Mouse (Mus musculus): ENCODE measurements around the gene Kctd14. TPM values are rescaled to one million over a fixed set of nuclear protein-coding genes. Genes with fewer than 3 reads are reported as not detected.

Gene Kctd14
- polyA plus RNA-seq, 1 experiment, result 6.5 TPM

DNA sequence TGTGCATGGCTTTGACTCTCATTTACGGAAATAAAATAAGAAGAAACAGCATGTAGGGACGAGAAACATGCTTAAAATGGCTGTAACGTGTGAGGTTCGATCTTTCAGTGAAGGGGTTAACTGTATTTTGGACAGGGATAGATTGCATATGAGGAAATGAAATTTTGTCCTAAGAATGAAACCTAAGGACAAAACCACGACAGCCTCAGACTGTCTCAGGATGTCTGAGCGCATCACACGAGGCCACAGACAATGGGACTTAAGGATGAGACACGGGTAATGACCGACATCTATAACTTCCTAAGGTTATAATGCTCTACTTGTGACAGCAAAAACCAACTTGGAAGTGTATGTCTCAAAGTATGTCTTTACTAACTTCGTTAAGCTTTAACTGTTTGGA, 16.6 kb upstream of the Kctd14 start:
- H3K4me3 ChIP-seq (ENCODE audit: extremely low read depth, insufficient read depth, insufficient read length), result no peak overlapping the region
- 72% methylated on average over 10 of the region's 10 CpGs for WGBS
- no peaks in the 10 kb centered on the region for H3K36me3 ChIP-seq (ENCODE audit: control insufficient read depth, insufficient read depth, low read length)
- no peaks in the 10 kb centered on the region for H3K27me3 ChIP-seq (ENCODE audit: control insufficient read depth, insufficient read depth, low read length)
- TF ChIP-seq POLR2A (IDR thresholded peaks at IDR 0.05; ENCODE audit: low read depth, low read length), result no peak
- TF ChIP-seq CTCF (IDR thresholded peaks at IDR 0.05; ENCODE audit: extremely low read depth, insufficient read depth, insufficient read length, insufficient replicate concordance), result no peak
- no peak for DNase-seq (ENCODE audit: low read depth in 1 of 2, low spot score in 2 of 2)
- H3K27ac ChIP-seq (ENCODE audit: insufficient read depth, low read length), result no peak overlapping the region
- peaks cover 6% of the 10 kb centered on the region; the same call in 1 of the 2 replicates for H3K4me1 ChIP-seq (ENCODE audit: control insufficient read depth, insufficient read depth, insufficient read length)

- no peak for TF ChIP-seq POLR2A (IDR thresholded peaks at IDR 0.05; ENCODE audit: low read depth, low read length)
- no peak for TF ChIP-seq CTCF (IDR thresholded peaks at IDR 0.05; ENCODE audit: extremely low read depth, insufficient read depth, insufficient read length, insufficient replicate concordance)
- Histone ChIP-seq H3K4me1 (ENCODE audit: control insufficient read depth, insufficient read depth, insufficient read length) (no peaks in the 10 kb centered on the region), H3K4me3 (ENCODE audit: extremely low read depth, insufficient read depth, insufficient read length) (no peak overlapping the region), H3K27ac (ENCODE audit: insufficient read depth, low read length) (no peak overlapping the region), H3K27me3 (ENCODE audit: control insufficient read depth, insufficient read depth, low read length) (no peaks in the 10 kb centered on the region), H3K36me3 (ENCODE audit: control insufficient read depth, insufficient read depth, low read length) (no peaks in the 10 kb centered on the region)
- no peak for DNase-seq (ENCODE audit: low read depth in 1 of 2, low spot score in 2 of 2)
Observed at GRCm38 (mm10) chr7:97438986-97439385, 12.1 kb upstream of the Kctd14 start.

DNA sequence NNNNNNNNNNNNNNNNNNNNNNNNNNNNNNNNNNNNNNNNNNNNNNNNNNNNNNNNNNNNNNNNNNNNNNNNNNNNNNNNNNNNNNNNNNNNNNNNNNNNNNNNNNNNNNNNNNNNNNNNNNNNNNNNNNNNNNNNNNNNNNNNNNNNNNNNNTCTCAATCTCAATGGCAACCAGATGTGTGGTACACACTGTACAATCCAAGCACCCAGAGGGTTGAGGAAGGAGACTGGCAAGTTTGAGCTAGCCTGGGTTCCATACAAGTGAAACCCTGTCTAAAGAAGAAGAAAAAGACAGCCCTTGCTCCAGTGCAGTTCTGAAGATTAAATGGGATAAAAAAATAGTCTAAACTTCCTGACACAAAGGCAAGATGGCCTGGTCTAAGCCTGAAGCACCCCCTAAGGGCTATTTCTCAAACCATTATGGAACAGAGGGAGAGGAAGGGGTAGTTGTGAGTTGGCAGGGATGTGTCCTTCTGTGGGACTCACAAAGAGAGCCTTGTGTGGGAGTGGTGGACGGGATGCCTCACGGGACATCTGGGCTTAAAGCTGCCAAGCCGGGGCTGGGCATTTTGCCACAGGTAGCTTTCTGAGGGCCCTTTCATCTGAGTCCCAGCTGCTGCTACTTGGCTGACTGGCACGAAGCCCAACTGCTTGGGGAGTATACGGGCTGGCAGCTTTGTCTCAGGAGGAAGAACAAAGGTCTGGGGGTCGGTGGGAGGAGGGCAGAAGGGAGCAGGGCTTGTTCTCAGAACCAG, 4.8 kb upstream of the Kctd14 start:
- Histone ChIP-seq H3K4me1 (ENCODE audit: control insufficient read depth, insufficient read depth, insufficient read length) (peaks cover 9% of the 10 kb centered on the region; the same call in 1 of the 2 replicates), H3K36me3 (ENCODE audit: control insufficient read depth, insufficient read depth, low read length) (no peaks in the 10 kb centered on the region), H3K27me3 (ENCODE audit: control insufficient read depth, insufficient read depth, low read length) (no peaks in the 10 kb centered on the region), H3K4me3 (ENCODE audit: extremely low read depth, insufficient read depth, insufficient read length) (no peak overlapping the region), H3K27ac (ENCODE audit: insufficient read depth, low read length) (no peak overlapping the region)
- DNase-seq (ENCODE audit: low read depth in 1 of 2, low spot score in 2 of 2), result no peak
- WGBS, result 17% methylated on average over 6 of the region's 6 CpGs
- TF ChIP-seq POLR2A (IDR thresholded peaks at IDR 0.05; ENCODE audit: low read depth, low read length) (no peak), CTCF (IDR thresholded peaks at IDR 0.05; ENCODE audit: extremely low read depth, insufficient read depth, insufficient read length, insufficient replicate concordance) (no peak)

DNA sequence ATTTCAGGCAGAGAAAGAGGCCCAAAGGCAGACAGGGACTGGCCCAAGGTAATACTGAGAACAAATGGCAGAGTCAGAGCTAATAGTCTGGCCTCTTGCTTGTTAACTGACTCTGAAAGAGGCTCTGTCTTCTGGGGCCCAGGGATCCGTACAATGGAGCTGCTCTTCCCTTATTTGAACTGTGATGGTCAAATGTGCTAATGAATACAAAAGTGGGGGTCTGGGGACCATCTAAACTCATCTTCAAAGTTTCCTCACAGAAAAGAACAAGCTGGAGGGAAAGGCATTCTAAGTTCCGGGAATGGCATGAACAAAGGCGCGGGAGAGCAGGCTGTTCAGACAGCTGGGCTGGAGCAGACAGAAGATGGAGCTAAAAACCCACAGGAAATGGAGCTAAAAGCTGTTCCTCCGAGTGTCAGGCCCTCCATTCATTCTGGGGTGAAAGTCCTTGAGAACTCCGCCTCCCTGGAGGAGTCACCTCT, 4.0 kb upstream of the Kctd14 start:
- H3K36me3 ChIP-seq (ENCODE audit: control insufficient read depth, insufficient read depth, low read length), result no peaks in the 10 kb centered on the region
- no peak overlapping the region for H3K27ac ChIP-seq (ENCODE audit: insufficient read depth, low read length)
- no peak for DNase-seq (ENCODE audit: low read depth in 1 of 2, low spot score in 2 of 2)
- H3K4me1 ChIP-seq (ENCODE audit: control insufficient read depth, insufficient read depth, insufficient read length), result peaks cover 11% of the 10 kb centered on the region; the same call in 1 of the 2 replicates
- WGBS, result 66% methylated on average over 6 of the region's 6 CpGs
- H3K27me3 ChIP-seq (ENCODE audit: control insufficient read depth, insufficient read depth, low read length), result no peaks in the 10 kb centered on the region
- H3K4me3 ChIP-seq (ENCODE audit: extremely low read depth, insufficient read depth, insufficient read length), result no peak overlapping the region
- TF ChIP-seq POLR2A (IDR thresholded peaks at IDR 0.05; ENCODE audit: low read depth, low read length) (no peak), CTCF (IDR thresholded peaks at IDR 0.05; ENCODE audit: extremely low read depth, insufficient read depth, insufficient read length, insufficient replicate concordance) (no peak)

GRCm38 (mm10) chr7:97452196-97452595, 1.1 kb downstream of the Kctd14 start:
- Histone ChIP-seq H3K27ac (ENCODE audit: insufficient read depth, low read length) (no peak overlapping the region), H3K36me3 (ENCODE audit: control insufficient read depth, insufficient read depth, low read length) (no peaks in the 10 kb centered on the region), H3K4me1 (ENCODE audit: control insufficient read depth, insufficient read depth, insufficient read length) (peaks cover 9% of the 10 kb centered on the region; the same call in 1 of the 2 replicates), H3K4me3 (ENCODE audit: extremely low read depth, insufficient read depth, insufficient read length) (no peak overlapping the region), H3K27me3 (ENCODE audit: control insufficient read depth, insufficient read depth, low read length) (no peaks in the 10 kb centered on the region)
- WGBS, result 35% methylated on average over 6 of the region's 6 CpGs
- no peak for DNase-seq (ENCODE audit: low read depth in 1 of 2, low spot score in 2 of 2)
- TF ChIP-seq CTCF (IDR thresholded peaks at IDR 0.05; ENCODE audit: extremely low read depth, insufficient read depth, insufficient read length, insufficient replicate concordance) (no peak), POLR2A (IDR thresholded peaks at IDR 0.05; ENCODE audit: low read depth, low read length) (no peak)

DNA sequence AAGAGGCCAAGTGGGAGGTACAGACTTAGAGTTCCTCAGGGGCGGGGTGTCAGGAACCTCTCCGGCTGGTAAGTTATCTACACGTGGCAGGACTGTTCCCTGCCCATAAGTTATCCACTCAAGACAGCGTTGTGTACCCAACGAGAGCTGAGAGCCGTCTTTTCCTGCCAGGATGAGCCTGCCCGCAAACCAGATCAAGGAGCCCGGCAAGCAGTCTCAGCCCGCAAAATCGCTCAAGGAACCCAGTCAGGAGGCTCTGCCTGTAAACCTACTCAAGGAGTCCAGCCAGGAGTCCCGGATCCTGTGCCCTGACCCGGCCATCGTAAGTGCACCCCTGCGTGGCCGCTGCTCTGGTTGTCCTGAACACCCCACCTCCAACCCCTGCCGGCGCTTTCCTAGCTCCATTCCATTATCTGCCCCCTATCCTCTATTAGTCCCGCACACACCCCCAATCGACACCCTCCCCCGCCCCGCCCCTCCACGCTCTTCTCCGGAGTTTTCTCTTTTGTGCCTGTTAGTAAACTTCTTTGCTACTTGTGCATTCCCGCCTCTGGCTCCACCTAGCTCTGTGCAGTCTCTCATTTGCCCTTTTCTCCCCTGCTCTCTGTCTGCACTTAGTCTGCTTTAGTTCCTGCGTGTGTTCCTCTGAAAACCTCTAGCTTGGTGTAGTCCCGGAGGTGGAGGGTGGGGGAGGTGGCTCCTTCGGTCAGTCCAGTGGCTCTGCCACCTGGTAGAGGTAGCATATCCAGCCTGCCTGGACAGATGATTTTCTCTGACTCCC, 2.2 kb downstream of the Kctd14 start:
- H3K36me3 ChIP-seq (ENCODE audit: control insufficient read depth, insufficient read depth, low read length), result peaks cover 2% of the 10 kb centered on the region; the same call in 1 of the 2 replicates
- DNase-seq (ENCODE audit: low read depth in 1 of 2, low spot score in 2 of 2), result no peak
- H3K27ac ChIP-seq (ENCODE audit: insufficient read depth, low read length), result peak overlapping the region; percentile 62
- H3K27me3 ChIP-seq (ENCODE audit: control insufficient read depth, insufficient read depth, low read length), result no peaks in the 10 kb centered on the region
- peak overlapping the region; percentile 60 for H3K4me3 ChIP-seq (ENCODE audit: extremely low read depth, insufficient read depth, insufficient read length)
- H3K4me1 ChIP-seq (ENCODE audit: control insufficient read depth, insufficient read depth, insufficient read length), result peaks cover 9% of the 10 kb centered on the region; the same call in 1 of the 2 replicates
- under 1% methylated on average over 27 of the region's 27 CpGs for WGBS
- TF ChIP-seq POLR2A (IDR thresholded peaks at IDR 0.05; ENCODE audit: low read depth, low read length) (no peak), CTCF (IDR thresholded peaks at IDR 0.05; ENCODE audit: extremely low read depth, insufficient read depth, insufficient read length, insufficient replicate concordance) (no peak)
